Mouse (Mus musculus) heart, embryonic 16.5 days (tissue): ENCODE data around the gene Foxp1. TPM values are rescaled to one million over a fixed set of nuclear protein-coding genes. Genes with fewer than 3 reads are reported as not detected.

Experiments used
- ATAC-seq: fragments of 200-750 bp; cut with Nextera tagmentation; replicated peaks from 2 replicates; pipeline ENCODE4 v1.8.0; 2017; ENCODE audit warnings: moderate number of reproducible peaks; ENCODE audit not compliant: insufficient read depth, low FRiP score; ENCODE audit errors: extremely low read depth
- H3K27ac ChIP-seq: fragments of 300-500 bp; sonication (generic); 2 replicates; pipeline ENCODE4 v1.5.1; 2014; ENCODE audit warnings: mild to moderate bottlenecking, low read length, control low read depth, moderate library complexity
- H3K27me3 ChIP-seq: fragments of 300-500 bp; sonication (generic); 2 replicates; pipeline ENCODE4 v1.6.1; 2014; ENCODE audit warnings: low read length, mixed read lengths; ENCODE audit not compliant: control insufficient read depth, insufficient read depth
- H3K36me3 ChIP-seq: fragments of 300-500 bp; sonication (generic); 2 replicates; pipeline ENCODE4 v1.6.1; 2014; ENCODE audit not compliant: control insufficient read depth, insufficient read depth
- H3K4me1 ChIP-seq: fragments of 300-500 bp; sonication (generic); 2 replicates; pipeline ENCODE4 v1.6.1; 2014; ENCODE audit warnings: low read length, mixed read lengths; ENCODE audit not compliant: control insufficient read depth, insufficient read depth
- H3K4me2 ChIP-seq: fragments of 300-500 bp; sonication (generic); 2 replicates; pipeline ENCODE4 v1.6.1; 2014; ENCODE audit warnings: low read depth, mild to moderate bottlenecking, control low read depth, low read length
- H3K4me3 ChIP-seq: fragments of 300-500 bp; sonication (generic); 2 replicates; pipeline ENCODE4 v1.5.1; 2014; ENCODE audit warnings: mild to moderate bottlenecking, control low read depth, low read length
- H3K9ac ChIP-seq: fragments of 300-500 bp; sonication (generic); 2 replicates; pipeline ENCODE4 v1.6.1; 2014; ENCODE audit warnings: low read length, control low read depth
- H3K9me3 ChIP-seq: fragments of 300-500 bp; sonication (generic); replicated peaks from 2 replicates; pipeline ENCODE4 v1.6.1; 2016; ENCODE audit warnings: low read length; ENCODE audit not compliant: control insufficient read depth
- WGBS: fragments of 180-500 bp; shearing (Covaris S2); extraction: QIAGEN DNeasy Blood & Tissue Kit; methylation state at CpG from one replicate; pipeline ENCODE4 v1.1.7; 2014; 5-methylcytosine and 5-hydroxymethylcytosine counted together
- polyA plus RNA-seq: library from polyadenylated mRNA; unstranded; fragments of >200 nt; fragmentation: Nextera tagmentation; extraction: Ambion mirVana; gene quantifications from 2 replicates; pipeline ENCODE4 v1.2.1, GENCODE M21; 2015

Gene Foxp1
- polyA plus RNA-seq, 1 experiment from 2014 or later, result 59.0 TPM

GRCm38 (mm10) chr6:99309466-99310170 lies 212.9 kb downstream of the Foxp1 start:
- no peaks in the 10 kb centered on the region for H3K27me3 ChIP-seq
- peaks cover 5% of the 10 kb centered on the region; the same call in 1 of the 2 replicates for H3K36me3 ChIP-seq
- H3K27ac ChIP-seq, result no peak overlapping the region
- no peaks in the 10 kb centered on the region; the same call in 1 of the 2 replicates for H3K9me3 ChIP-seq
- H3K4me2 ChIP-seq, result no peak overlapping the region
- H3K9ac ChIP-seq, result no peak overlapping the region
- WGBS, result 66% methylated on average over 14 of the region's 14 CpGs
- no peak overlapping the region for H3K4me3 ChIP-seq
- ATAC-seq, result no peak
- peaks cover 3% of the 10 kb centered on the region; the same call in 1 of the 2 replicates for H3K4me1 ChIP-seq

- no peaks in the 10 kb centered on the region for H3K27me3 ChIP-seq
- ATAC-seq, result no peak
- H3K27ac ChIP-seq, result no peak overlapping the region
- peaks cover 5% of the 10 kb centered on the region; the same call in 1 of the 2 replicates for H3K36me3 ChIP-seq
- no peak overlapping the region for H3K9ac ChIP-seq
- no peak overlapping the region for H3K4me3 ChIP-seq
- no peaks in the 10 kb centered on the region for H3K9me3 ChIP-seq
- no peak overlapping the region for H3K4me2 ChIP-seq
- H3K4me1 ChIP-seq, result peaks cover 6% of the 10 kb centered on the region; the same call in 1 of the 2 replicates
- 84% methylated on average over 3 of the region's 3 CpGs for WGBS
Measured at GRCm38 (mm10) chr6:99305751-99306150, 216.8 kb downstream of the Foxp1 start.

- WGBS, result 87% methylated on average over 3 of the region's 3 CpGs
- no peak overlapping the region for H3K4me3 ChIP-seq
- H3K4me1 ChIP-seq, result peaks cover 6% of the 10 kb centered on the region; the same call in 1 of the 2 replicates
- no peaks in the 10 kb centered on the region for H3K9me3 ChIP-seq
- ATAC-seq, result no peak
- H3K27me3 ChIP-seq, result no peaks in the 10 kb centered on the region
- H3K27ac ChIP-seq, result no peak overlapping the region
- no peak overlapping the region for H3K4me2 ChIP-seq
- H3K9ac ChIP-seq, result no peak overlapping the region
- H3K36me3 ChIP-seq, result peaks cover 5% of the 10 kb centered on the region; the same call in 1 of the 2 replicates
Measured at GRCm38 (mm10) chr6:99305236-99305635, 217.3 kb downstream of the Foxp1 start.

GRCm38 (mm10) chr6:99302662-99303435 lies 219.7 kb downstream of the Foxp1 start:
- Histone ChIP-seq H3K4me2 (no peak overlapping the region), H3K9me3 (no peaks in the 10 kb centered on the region), H3K36me3 (peaks cover 5% of the 10 kb centered on the region; the same call in 1 of the 2 replicates), H3K4me3 (no peak overlapping the region), H3K4me1 (peaks cover 6% of the 10 kb centered on the region; the same call in 1 of the 2 replicates), H3K9ac (no peak overlapping the region), H3K27me3 (no peaks in the 10 kb centered on the region), H3K27ac (no peak overlapping the region)
- no peak for ATAC-seq
- WGBS, result 74% methylated on average over 6 of the region's 6 CpGs

GRCm38 (mm10) chr6:99301923-99302322 lies 220.6 kb downstream of the Foxp1 start:
- no peak for ATAC-seq

GRCm38 (mm10) chr6:99300235-99300634 lies 222.3 kb downstream of the Foxp1 start:
- Histone ChIP-seq H3K27me3 (no peaks in the 10 kb centered on the region), H3K9ac (no peak overlapping the region), H3K36me3 (no peaks in the 10 kb centered on the region), H3K4me3 (no peak overlapping the region), H3K9me3 (no peaks in the 10 kb centered on the region), H3K4me1 (peaks cover 8% of the 10 kb centered on the region), H3K27ac (no peak overlapping the region), H3K4me2 (no peak overlapping the region)
- no peak for ATAC-seq
- 77% methylated on average over 6 of the region's 6 CpGs for WGBS

More at GRCm38 (mm10) chr6:99301923-99302322, 220.6 kb downstream of the Foxp1 start:
- Histone ChIP-seq H3K4me1 (peaks cover 6% of the 10 kb centered on the region; the same call in 1 of the 2 replicates), H3K4me2 (no peak overlapping the region), H3K9me3 (no peaks in the 10 kb centered on the region), H3K4me3 (no peak overlapping the region), H3K27me3 (no peaks in the 10 kb centered on the region), H3K9ac (no peak overlapping the region), H3K36me3 (no peaks in the 10 kb centered on the region), H3K27ac (no peak overlapping the region)
- 59% methylated on average over 8 of the region's 8 CpGs for WGBS

GRCm38 (mm10) chr6:99299196-99299595 lies 223.3 kb downstream of the Foxp1 start:
- Histone ChIP-seq H3K9me3 (no peaks in the 10 kb centered on the region), H3K4me1 (peaks cover 8% of the 10 kb centered on the region), H3K4me2 (no peak overlapping the region), H3K4me3 (no peak overlapping the region), H3K27me3 (no peaks in the 10 kb centered on the region), H3K9ac (no peak overlapping the region), H3K36me3 (no peaks in the 10 kb centered on the region), H3K27ac (no peak overlapping the region)
- no peak for ATAC-seq
- WGBS, result 70% methylated on average over 14 of the region's 14 CpGs

GRCm38 (mm10) chr6:99297535-99297934 lies 225.0 kb downstream of the Foxp1 start:
- no peak overlapping the region for H3K4me3 ChIP-seq
- 86% methylated on average over 5 of the region's 5 CpGs for WGBS
- no peaks in the 10 kb centered on the region for H3K27me3 ChIP-seq
- H3K27ac ChIP-seq, result no peak overlapping the region
- no peak for ATAC-seq
- H3K36me3 ChIP-seq, result no peaks in the 10 kb centered on the region
- peaks cover 4% of the 10 kb centered on the region for H3K4me1 ChIP-seq
- no peak overlapping the region; the same call in 1 of the 2 replicates for H3K9ac ChIP-seq
- no peaks in the 10 kb centered on the region for H3K9me3 ChIP-seq
- no peak overlapping the region for H3K4me2 ChIP-seq

GRCm38 (mm10) chr6:99295495-99295894 lies 227.0 kb downstream of the Foxp1 start:
- peaks cover 2% of the 10 kb centered on the region; the same call in 1 of the 2 replicates for H3K4me1 ChIP-seq
- 57% methylated on average over 8 of the region's 8 CpGs for WGBS
- H3K4me3 ChIP-seq, result no peak overlapping the region
- no peak for ATAC-seq
- no peaks in the 10 kb centered on the region for H3K36me3 ChIP-seq
- no peak overlapping the region for H3K4me2 ChIP-seq
- no peak overlapping the region for H3K9ac ChIP-seq
- no peaks in the 10 kb centered on the region for H3K27me3 ChIP-seq
- H3K9me3 ChIP-seq, result no peaks in the 10 kb centered on the region
- H3K27ac ChIP-seq, result peak overlapping the region; percentile 51; the same call in 1 of the 2 replicates
